Mouse (Mus musculus): ENCODE measurements around the gene Il17rd. TPM values are rescaled to one million over a fixed set of nuclear protein-coding genes. Genes with fewer than 3 reads are reported as not detected.

Gene Il17rd
- total RNA-seq (2021), result 10 to 100 TPM in 1 of 2 experiments, 1 to 10 TPM in 1; 7.1 to 10.1 TPM
- long read RNA-seq, experiment 1, partial matches to known transcripts, result 0 of 3 reads
- long read RNA-seq, experiment 1, other reads (novel, unspliced or antisense), result 3 of 3 reads
- long read RNA-seq, experiment 2, partial matches to known transcripts, result 0 of 1 reads
- long read RNA-seq, experiment 2, other reads (novel, unspliced or antisense), result 1 of 1 reads

- DNase-seq (ENCODE audit: low spot score in 2 of 2), result peak; percentile 74 to 77
These were observed at the start of gene Il17rd for GRCm38 (mm10) chr14:27038783-27039182. Gene Il17rd (plus strand): TSS chr14:27038941.

GRCm38 (mm10) chr14:26991622-26992021 is 47.1 kb upstream of the Il17rd start:
- no peak for DNase-seq (ENCODE audit: low spot score in 2 of 2)

GRCm38 (mm10) chr14:26993427-26993826 is 45.3 kb upstream of the Il17rd start:
- DNase-seq (ENCODE audit: low spot score in 2 of 2), result no peak

GRCm38 (mm10) chr14:26994211-26994741 is 44.5 kb upstream of the Il17rd start, which contains the start of gene Hesx1:
Gene Hesx1 (plus strand): TSS chr14:26994416.
- peak in 1 of 2 experiments; percentile 25 for DNase-seq (ENCODE audit: low spot score in 2 of 2)

- DNase-seq (ENCODE audit: low spot score in 2 of 2), result no peak
These were observed 42.5 kb upstream of the Il17rd start for GRCm38 (mm10) chr14:26996257-26996656.

GRCm38 (mm10) chr14:27000386-27000785 is 38.4 kb upstream of the Il17rd start:
- DNase-seq (ENCODE audit: low spot score in 2 of 2), result no peak

- DNase-seq (ENCODE audit: low spot score in 2 of 2), result no peak
These were observed 33.8 kb upstream of the Il17rd start for GRCm38 (mm10) chr14:27004906-27005305.

- DNase-seq (ENCODE audit: low spot score in 2 of 2), result no peak
These were observed 32.8 kb upstream of the Il17rd start for GRCm38 (mm10) chr14:27005937-27006336.

- no peak for DNase-seq (ENCODE audit: low spot score in 2 of 2)
These were observed 27.2 kb upstream of the Il17rd start for GRCm38 (mm10) chr14:27011561-27011960.

- DNase-seq (ENCODE audit: low spot score in 2 of 2), result no peak
These were observed 25.1 kb upstream of the Il17rd start for GRCm38 (mm10) chr14:27013658-27014057.

- DNase-seq (ENCODE audit: low spot score in 2 of 2), result no peak
These were observed 20.8 kb upstream of the Il17rd start for GRCm38 (mm10) chr14:27017936-27018335.

GRCm38 (mm10) chr14:27019850-27020249 is 18.9 kb upstream of the Il17rd start:
- peak in 1 of 2 experiments; percentile 35 for DNase-seq (ENCODE audit: low spot score in 2 of 2)

GRCm38 (mm10) chr14:27022876-27023275 is 15.9 kb upstream of the Il17rd start:
- DNase-seq (ENCODE audit: low spot score in 2 of 2), result peak; percentile 51

GRCm38 (mm10) chr14:27024664-27025063 is 14.1 kb upstream of the Il17rd start:
- no peak for DNase-seq (ENCODE audit: low spot score in 2 of 2)

- no peak for DNase-seq (ENCODE audit: low spot score in 2 of 2)
These were observed 9.0 kb upstream of the Il17rd start for GRCm38 (mm10) chr14:27029771-27030173.

- peak; percentile 32 to 62 for DNase-seq (ENCODE audit: low spot score in 2 of 2)
These were observed 7.6 kb upstream of the Il17rd start for GRCm38 (mm10) chr14:27031142-27031541.

GRCm38 (mm10) chr14:27037513-27037912 is 1.2 kb upstream of the Il17rd start:
- DNase-seq (ENCODE audit: low spot score in 2 of 2), result no peak

- no peak for DNase-seq (ENCODE audit: low spot score in 2 of 2)
These were observed 824 bp downstream of the Il17rd start for GRCm38 (mm10) chr14:27039281-27040248.

GRCm38 (mm10) chr14:27040451-27040850 is 1.7 kb downstream of the Il17rd start:
- no peak for DNase-seq (ENCODE audit: low spot score in 2 of 2)

- no peak for DNase-seq (ENCODE audit: low spot score in 2 of 2)
These were observed 3.7 kb downstream of the Il17rd start for GRCm38 (mm10) chr14:27042280-27042983.

- no peak for DNase-seq (ENCODE audit: low spot score in 2 of 2)
These were observed 4.7 kb downstream of the Il17rd start for GRCm38 (mm10) chr14:27043416-27043815.

All from adrenal gland, postnatal 4 days (tissue).